ENCODE assay signal across 10 mouse cellular contexts in genomic region chr4:135175406-135176120, GRCm38 (mm10). TPM values are rescaled to one million over a fixed set of nuclear protein-coding genes. Genes with fewer than 3 reads are reported as not detected.
DNase-seq lines count a peak whose midpoint lies in the region; ATAC-seq and TF ChIP-seq lines count a peak whose summit lies in the region.
"Had no signal": no experiment of that assay in that cellular context is flagged by ENCODE, and none has a peak within 500 bp of the region (broad histone marks: within the 10 kb centered on the region; RNA-seq: fewer than 3 reads in every experiment).

No protein-coding gene starts in this region.

- peaks cover 56% of the 10 kb centered on the region for H3K27me3 ChIP-seq in kidney, embryonic 15.5 days
- H3K27me3 ChIP-seq in forebrain, embryonic 10.5 days (ENCODE audit: poor library complexity, severe bottlenecking) = peaks cover 83% of the 10 kb centered on the region
- H3K27me3 ChIP-seq in intestine, embryonic 16.5 days (replicated peaks; ENCODE audit: control insufficient read depth, insufficient read depth, low read length) = peaks cover 12% of the 10 kb centered on the region; the same call in 1 of the 2 replicates
- H3K27me3 ChIP-seq in neural tube, embryonic 11.5 days (ENCODE audit: control insufficient read depth, insufficient read depth, low read length) = peaks cover 13% of the 10 kb centered on the region; the same call in 1 of the 2 replicates

- H3K9me3 ChIP-seq in kidney, embryonic 15.5 days (replicated peaks) = no peaks in the 10 kb centered on the region
- no peaks in the 10 kb centered on the region for H3K9me3 ChIP-seq in forebrain, embryonic 10.5 days
- H3K9me3 ChIP-seq in intestine, embryonic 16.5 days (ENCODE audit: control insufficient read depth, low read length) = no peaks in the 10 kb centered on the region
- H3K9me3 ChIP-seq in neural tube, embryonic 11.5 days (ENCODE audit: control insufficient read depth, low read length) = no peaks in the 10 kb centered on the region

- 13% methylated on average over 38 of the region's 38 CpGs for WGBS in kidney, embryonic 15.5 days
- 5% methylated on average over 38 of the region's 38 CpGs for whole genome bisulfite sequencing in forebrain, embryonic 10.5 days
- 17% methylated on average over 38 of the region's 38 CpGs for WGBS in intestine, embryonic 16.5 days
- 4% methylated on average over 37 of the region's 38 CpGs for WGBS in neural tube, embryonic 11.5 days

- no peak for DNase-seq in kidney, postnatal 14 days
- peak; percentile 40 for DNase-seq in forebrain, embryonic 10.5 days (ENCODE audit: extremely low spot score, low spot score)
- peak; percentile 29 for DNase-seq in neural tube, embryonic 11.5 days (ENCODE audit: low spot score)
- no peak for DNase-seq in left cerebral cortex, adult 2 months (ENCODE audit: extremely low spot score in 1 of 2, low spot score in 2 of 2)
- DNase-seq in T-cell, adult 2 months (ENCODE audit: low spot score) = no peak
- no peak for DNase-seq in gastrocnemius, postnatal 36 days
- DNase-seq: cerebellum, adult 18-20 months had no signal

- H3K4me2 ChIP-seq in kidney, embryonic 15.5 days = peak overlapping the region; percentile 60
- H3K4me2 ChIP-seq in intestine, embryonic 16.5 days (ENCODE audit: low read depth, low read length) = peak overlapping the region; percentile 49
- peak overlapping the region; percentile 54 for H3K4me2 ChIP-seq in neural tube, embryonic 11.5 days (ENCODE audit: low read depth)

- H3K36me3 ChIP-seq in kidney, embryonic 15.5 days = no peaks in the 10 kb centered on the region
- no peaks in the 10 kb centered on the region for H3K36me3 ChIP-seq in forebrain, embryonic 10.5 days (replicated peaks)
- no peaks in the 10 kb centered on the region for H3K36me3 ChIP-seq in intestine, embryonic 16.5 days (ENCODE audit: control insufficient read depth, insufficient read depth, low read length)
- no peaks in the 10 kb centered on the region for H3K36me3 ChIP-seq in neural tube, embryonic 11.5 days (ENCODE audit: control insufficient read depth, insufficient read depth, low read length)

- H3K4me1 ChIP-seq in kidney, embryonic 15.5 days = peaks cover 24% of the 10 kb centered on the region
- peaks cover 32% of the 10 kb centered on the region for H3K4me1 ChIP-seq in forebrain, embryonic 10.5 days
- peaks cover 8% of the 10 kb centered on the region for H3K4me1 ChIP-seq in intestine, embryonic 16.5 days (ENCODE audit: control insufficient read depth, insufficient read depth, low read length)
- H3K4me1 ChIP-seq in neural tube, embryonic 11.5 days (ENCODE audit: control insufficient read depth, insufficient read depth, low read length) = peaks cover 9% of the 10 kb centered on the region

- ATAC-seq in kidney, embryonic 15.5 days (replicated peaks; ENCODE audit: low FRiP score) = 0 out of 2 replicates have a peak, but pooled peaks have one; percentile 24
- 0 out of 2 replicates have a peak, but pooled peaks have one; percentile 40 for ATAC-seq in intestine, embryonic 16.5 days
- no peak for ATAC-seq in neural tube, embryonic 11.5 days (ENCODE audit: insufficient read depth, low FRiP score, low TSS enrichment)

- H3K27ac ChIP-seq in kidney, embryonic 15.5 days = no peak overlapping the region
- peak overlapping the region; percentile 80 for H3K27ac ChIP-seq in forebrain, embryonic 10.5 days
- no peak overlapping the region for H3K27ac ChIP-seq in intestine, embryonic 16.5 days (ENCODE audit: low read length)
- H3K27ac ChIP-seq in neural tube, embryonic 11.5 days (ENCODE audit: low read depth, low read length) = no peak overlapping the region
- no peak overlapping the region for H3K27ac ChIP-seq in left cerebral cortex, adult 2 months
- H3K27ac ChIP-seq: macrophage had no signal

- peak overlapping the region; percentile 8; the same call in 1 of the 2 replicates for H3K9ac ChIP-seq in kidney, embryonic 15.5 days
- peak overlapping the region; percentile 52 for H3K9ac ChIP-seq in intestine, embryonic 16.5 days (ENCODE audit: low read depth, low read length)
- H3K9ac ChIP-seq in neural tube, embryonic 11.5 days (ENCODE audit: low read length) = peak overlapping the region; percentile 47

- peak overlapping the region; percentile 26 for H3K4me3 ChIP-seq in kidney, embryonic 15.5 days (replicated peaks)
- peak overlapping the region; percentile 54 for H3K4me3 ChIP-seq in forebrain, embryonic 10.5 days
- H3K4me3 ChIP-seq in intestine, embryonic 16.5 days (ENCODE audit: low read length) = peak overlapping the region; percentile 32
- H3K4me3 ChIP-seq in neural tube, embryonic 11.5 days (ENCODE audit: low read depth, low read length) = peak overlapping the region; percentile 28; the same call in 1 of the 2 replicates
- H3K4me3 ChIP-seq in left cerebral cortex, adult 2 months = no peak overlapping the region

- TF ChIP-seq CTCF in left cerebral cortex, adult 2 months (IDR thresholded peaks at IDR 0.05) = no peak

- intact Hi-C loops in left cerebral cortex, adult 2 months (cut with DNase I) = no loop called here
- intact Hi-C loops in gastrocnemius, postnatal 36 days (cut with DNase I) = no loop called here

RNA-seq across cellular contexts. Expression of gene Runx3, which starts 55.1 kb away (rescaled TPM):
- 0.04 and 0.19 TPM in 2 replicates for polyA plus RNA-seq in kidney, embryonic 15.5 days (2015; fragmentation: Nextera tagmentation; extraction: Ambion mirVana)
- polyA plus RNA-seq in forebrain, embryonic 10.5 days (2016; fragmentation: Nextera tagmentation; extraction: Ambion mirVana) = 0.04 TPM in 1 of 2 replicates, not detected in the other
- polyA plus RNA-seq in intestine, embryonic 16.5 days (2015; fragmentation: Nextera tagmentation; extraction: Ambion mirVana) = 0.31 and 0.33 TPM in 2 replicates
- polyA plus RNA-seq in neural tube, embryonic 11.5 days (2014; fragmentation: Nextera tagmentation; extraction: Ambion mirVana) = 2.2 and 3.0 TPM in 2 replicates
- total RNA-seq in left cerebral cortex, adult 2 months (2021) = under 1 TPM in 1 of 2 experiments, not detected in 1; 0.14 TPM
- total RNA-seq in gastrocnemius, postnatal 36 days (2021) = under 1 TPM; 0.12 to 0.23 TPM

Comparison
In these comparisons a context has a peak if more than half of its experiments do, and no peak if none do; other contexts are left out.
1. DNase-seq: peak in forebrain, embryonic 10.5 days (single experiment) and neural tube, embryonic 11.5 days (single experiment); none in kidney, postnatal 14 days (single experiment), left cerebral cortex, adult 2 months (0 of 2), T-cell, adult 2 months (single experiment) and gastrocnemius, postnatal 36 days (0 of 2).
2. Peak in every context shown above with its lines, with median percentiles within 50 percentile points of each other: H3K4me2 ChIP-seq and H3K9ac ChIP-seq.